Mouse (Mus musculus) myocyte (in vitro differentiated cells): Measurements from ENCODE around the gene Cracr2b. TPM values are rescaled to one million over a fixed set of nuclear protein-coding genes. Genes with fewer than 3 reads are reported as not detected.

Experiments
- H3K27me3 ChIP-seq: one replicate; pipeline ENCODE4 v1.6.1; 2011; ENCODE audit not compliant: control insufficient read depth, insufficient read depth, insufficient read length
- H3K36me3 ChIP-seq: one replicate; pipeline ENCODE4 v1.6.1; 2011; ENCODE audit not compliant: control insufficient read depth, insufficient read depth
- H3K4me2 ChIP-seq: one replicate; pipeline ENCODE4 v1.6.1; 2011; ENCODE audit warnings: low read depth, control low read depth
- H3K4me3 ChIP-seq: one replicate; pipeline ENCODE4 v1.5.1; 2011; ENCODE audit warnings: mild to moderate bottlenecking, control low read depth, moderate library complexity
- H3K79me2 ChIP-seq: one replicate; pipeline ENCODE4 v1.6.1; 2011; ENCODE audit not compliant: control insufficient read depth, insufficient read depth
- H3ac ChIP-seq: one replicate; pipeline ENCODE4 v1.6.1; 2011; ENCODE audit not compliant: control insufficient read depth, insufficient read length
- CEBPB ChIP-seq: IDR thresholded peaks from 2 replicates; pipeline ENCODE4 v1.6.1; 2011; ENCODE audit warnings: mild to moderate bottlenecking, moderate library complexity; ENCODE audit not compliant: poor library complexity, insufficient read depth, severe bottlenecking
- E2F4 ChIP-seq: IDR thresholded peaks from one replicate; pipeline ENCODE4 v1.6.1; 2011; ENCODE audit warnings: mild to moderate bottlenecking, control low read depth, moderate library complexity; ENCODE audit not compliant: insufficient read depth
- MAX ChIP-seq: IDR thresholded peaks from one replicate; pipeline ENCODE4 v1.6.1; 2011; ENCODE audit warnings: low read depth, mild to moderate bottlenecking, control low read depth
- MYOD1 ChIP-seq, 3 experiments: IDR thresholded peaks; one replicate each; pipeline ENCODE4 v1.6.1; 2011; ENCODE audit warnings: control low read depth in 2 of 3, low read depth in 2 of 3, mild to moderate bottlenecking in 2 of 3, moderate library complexity in 1 of 3; ENCODE audit not compliant: insufficient read length in 2 of 3, control insufficient read depth in 1 of 3
- MYOG ChIP-seq, 3 experiments: IDR thresholded peaks; one replicate each; pipeline ENCODE4 v1.6.1; 2011; ENCODE audit warnings: control low read depth in 2 of 3, low read depth in 2 of 3, mild to moderate bottlenecking in 2 of 3; ENCODE audit not compliant: insufficient read length in 2 of 3, control insufficient read depth in 1 of 3, insufficient read depth in 1 of 3
- POLR2A ChIP-seq: IDR thresholded peaks from one replicate; pipeline ENCODE4 v1.6.1; 2011; ENCODE audit warnings: low read depth, mild to moderate bottlenecking, control low read depth, moderate library complexity; ENCODE audit not compliant: insufficient read length
- POLR2AphosphoS2 ChIP-seq: IDR thresholded peaks from one replicate; pipeline ENCODE4 v1.6.1; 2011; ENCODE audit warnings: low read depth, control low read depth; ENCODE audit not compliant: insufficient read length
- REST ChIP-seq: IDR thresholded peaks from one replicate; pipeline ENCODE4 v1.6.1; 2011; ENCODE audit warnings: mild to moderate bottlenecking, control low read depth, moderate library complexity; ENCODE audit not compliant: insufficient read depth, insufficient read length
- SRF ChIP-seq: IDR thresholded peaks from one replicate; pipeline ENCODE4 v1.6.1; 2011; ENCODE audit warnings: low read depth; ENCODE audit not compliant: control insufficient read depth, insufficient read length
- TCF12 ChIP-seq: IDR thresholded peaks from one replicate; pipeline ENCODE4 v1.6.1; 2011; ENCODE audit warnings: mild to moderate bottlenecking, control low read depth; ENCODE audit not compliant: poor library complexity, insufficient read depth, severe bottlenecking
- TCF3 ChIP-seq: IDR thresholded peaks from one replicate; pipeline ENCODE4 v1.6.1; 2011; ENCODE audit warnings: low read depth, control low read depth; ENCODE audit not compliant: insufficient read length
- USF1 ChIP-seq: IDR thresholded peaks from one replicate; pipeline ENCODE4 v1.6.1; 2011; ENCODE audit warnings: low read depth, mild to moderate bottlenecking, control low read depth, moderate library complexity
- polyA plus RNA-seq: library from polyadenylated mRNA; unstranded; fragments of >200 nt; fragmentation: generic; extraction: Trizol; gene quantifications from one replicate; pipeline ENCODE4 v1.2.1, GENCODE M21; 2012; ENCODE audit warnings: missing spikeins

The Cracr2b gene
- polyA plus RNA-seq, 1 experiment: 2.4 TPM

- peak within 1 kb of the TSS; percentile 84 for H3K4me3 ChIP-seq
- H3K79me2 ChIP-seq: peaks cover 29% of the 10 kb centered on the region
- no peaks in the 10 kb centered on the region for H3K27me3 ChIP-seq
- H3ac ChIP-seq: peak within 1 kb of the TSS; percentile 39
- H3K4me2 ChIP-seq: peak within 1 kb of the TSS; percentile 96
- peaks cover 14% of the 10 kb centered on the region for H3K36me3 ChIP-seq
- TF ChIP-seq POLR2AphosphoS2 (peak; percentile 87), POLR2A (peak; percentile 82), TCF12 (no peak)
These were observed 6.5 kb downstream of the Cracr2b start, which contains the start of gene Cd151 for GRCm38 (mm10) chr7:141467230-141468030. Cd151 (plus strand) TSS chr7:141467392.

- Histone ChIP-seq H3K79me2 (peaks cover 35% of the 10 kb centered on the region), H3ac (peak overlapping the region; percentile 39), H3K27me3 (no peaks in the 10 kb centered on the region), H3K4me3 (peak overlapping the region; percentile 84), H3K36me3 (peaks cover 19% of the 10 kb centered on the region), H3K4me2 (peak overlapping the region; percentile 96)
- TF ChIP-seq SRF: no peak
- TF ChIP-seq TCF3: no peak
- TF ChIP-seq TCF12: no peak
These were observed 7.2 kb downstream of the Cracr2b start for GRCm38 (mm10) chr7:141468164-141468521.

- TF ChIP-seq MYOG (IDR thresholded peaks at IDR 0.05; ENCODE audit: control insufficient read depth in 1 of 3, insufficient read depth in 1 of 3, insufficient read length in 2 of 3, low read depth in 2 of 3): peak in 1 of 3 experiments; percentile 11
- TF ChIP-seq E2F4: no peak
- no peak for TF ChIP-seq CEBPB
- no peak for TF ChIP-seq REST
- peak; percentile 81 for TF ChIP-seq POLR2AphosphoS2
- peak in 1 of 3 experiments; percentile 1 for TF ChIP-seq MYOD1 (IDR thresholded peaks at IDR 0.05; ENCODE audit: control insufficient read depth in 1 of 3, insufficient read length in 2 of 3, low read depth in 2 of 3)
- TF ChIP-seq POLR2A: peak; percentile 84
- H3K27me3 ChIP-seq: no peaks in the 10 kb centered on the region
- peak overlapping the region; percentile 0 for H3ac ChIP-seq
- peaks cover 40% of the 10 kb centered on the region for H3K79me2 ChIP-seq
- peaks cover 19% of the 10 kb centered on the region for H3K36me3 ChIP-seq
- peak overlapping the region; percentile 84 for H3K4me3 ChIP-seq
- H3K4me2 ChIP-seq: peak overlapping the region; percentile 96
These were observed 7.8 kb downstream of the Cracr2b start for GRCm38 (mm10) chr7:141468522-141469211.

GRCm38 (mm10) chr7:141469352-141469751, 8.5 kb downstream of the Cracr2b start:
- peaks cover 47% of the 10 kb centered on the region for H3K79me2 ChIP-seq
- no peak for TF ChIP-seq REST
- TF ChIP-seq TCF3: no peak
- TF ChIP-seq CEBPB: no peak
- no peak for TF ChIP-seq POLR2AphosphoS2
- TF ChIP-seq E2F4: no peak
- TF ChIP-seq MYOG (IDR thresholded peaks at IDR 0.05; ENCODE audit: control insufficient read depth in 1 of 3, insufficient read depth in 1 of 3, insufficient read length in 2 of 3, low read depth in 2 of 3): no peak

GRCm38 (mm10) chr7:141469901-141470636, 9.2 kb downstream of the Cracr2b start:
- peak overlapping the region; percentile 0 for H3ac ChIP-seq
- H3K36me3 ChIP-seq: peaks cover 19% of the 10 kb centered on the region
- peak overlapping the region; percentile 84 for H3K4me3 ChIP-seq
- TF ChIP-seq MAX: no peak
- no peak for TF ChIP-seq MYOD1 (IDR thresholded peaks at IDR 0.05; ENCODE audit: control insufficient read depth in 1 of 3, insufficient read length in 2 of 3, low read depth in 2 of 3)
- TF ChIP-seq POLR2AphosphoS2: peak; percentile 72
- no peak for TF ChIP-seq POLR2A
- no peak for TF ChIP-seq USF1
- TF ChIP-seq CEBPB: no peak
- TF ChIP-seq REST: no peak
- peak overlapping the region; percentile 96 for H3K4me2 ChIP-seq
- H3K79me2 ChIP-seq: peaks cover 52% of the 10 kb centered on the region
- no peaks in the 10 kb centered on the region for H3K27me3 ChIP-seq

More at GRCm38 (mm10) chr7:141469352-141469751, 8.5 kb downstream of the Cracr2b start:
- Histone ChIP-seq H3K4me3 (peak overlapping the region; percentile 84), H3ac (peak overlapping the region; percentile 0), H3K4me2 (peak overlapping the region; percentile 96), H3K27me3 (no peaks in the 10 kb centered on the region), H3K36me3 (peaks cover 19% of the 10 kb centered on the region)
